Mouse (Mus musculus): Measurements from ENCODE around the gene Pigw.
A peak's percentile ranks its signal among the peaks of the same experiment; 100 is the strongest.
"Not testable (repeated sequence)": the region's sequence is repeated elsewhere in the genome, so short reads cannot be mapped to it uniquely, and the experiment has no call there.

The Pigw gene

GRCm38 (mm10) chr11:84879007-84879771 is 896 bp downstream of the Pigw start:
- DNase-seq = no peak

GRCm38 (mm10) chr11:84876020-84876419 is 4.1 kb downstream of the Pigw start:
- DNase-seq = not testable (repeated sequence)

- DNase-seq = no peak
Measured at GRCm38 (mm10) chr11:84873042-84873833, 6.8 kb downstream of the Pigw start.

- no peak for DNase-seq
Measured at GRCm38 (mm10) chr11:84871548-84872069, 8.5 kb downstream of the Pigw start.

- no peak for DNase-seq
Measured at GRCm38 (mm10) chr11:84871046-84871445, 9.0 kb downstream of the Pigw start.

- peak; percentile 99 for DNase-seq
Measured at GRCm38 (mm10) chr11:84870337-84871043, 9.6 kb downstream of the Pigw start, which contains the start of gene Ggnbp2. Ggnbp2 (minus strand) TSS chr11:84870817.

GRCm38 (mm10) chr11:84869537-84870232 is 10.4 kb downstream of the Pigw start:
- DNase-seq = peak; percentile 100

- DNase-seq = no peak
Measured at GRCm38 (mm10) chr11:84868786-84869259, 11.3 kb downstream of the Pigw start.

GRCm38 (mm10) chr11:84867586-84867985 is 12.5 kb downstream of the Pigw start:
- DNase-seq = no peak

GRCm38 (mm10) chr11:84865268-84865667 is 14.8 kb downstream of the Pigw start:
- DNase-seq = no peak

- DNase-seq = no peak
Measured at GRCm38 (mm10) chr11:84855285-84855684, 24.8 kb downstream of the Pigw start.

GRCm38 (mm10) chr11:84847475-84848090 is 32.5 kb downstream of the Pigw start:
- peak; percentile 21 for DNase-seq

- no peak for DNase-seq
Measured at GRCm38 (mm10) chr11:84846741-84847474, 33.2 kb downstream of the Pigw start.

- no peak for DNase-seq
Measured at GRCm38 (mm10) chr11:84839330-84839729, 40.8 kb downstream of the Pigw start.

GRCm38 (mm10) chr11:84829495-84829894 is 50.6 kb downstream of the Pigw start:
- peak; percentile 89 for DNase-seq

- peak; percentile 100 for DNase-seq
Measured at GRCm38 (mm10) chr11:84828516-84829399, 51.3 kb downstream of the Pigw start, which contains the start of gene Dhrs11. Dhrs11 (minus strand) TSS chr11:84828994.

GRCm38 (mm10) chr11:84827901-84828503 is 52.1 kb downstream of the Pigw start:
- peak; percentile 96 for DNase-seq

- peak; percentile 91 for DNase-seq
Measured at GRCm38 (mm10) chr11:84827492-84827891, 52.6 kb downstream of the Pigw start.

Measured in heart, adult 11 months (tissue).